Comparison of ENCODE assay signal across 11 mouse cellular contexts in genomic region chr9:37368860-37369259, GRCm38 (mm10). TPM values are rescaled to one million over a fixed set of nuclear protein-coding genes. Genes with fewer than 3 reads are reported as not detected.
DNase-seq lines count a peak whose midpoint lies in the region; ATAC-seq and TF ChIP-seq lines count a peak whose summit lies in the region.
"Had no signal": no experiment of that assay in that cellular context is flagged by ENCODE, and none has a peak within 500 bp of the region (broad histone marks: within the 10 kb centered on the region; RNA-seq: fewer than 3 reads in every experiment).

No protein-coding gene starts in this region.

- WGBS in hindbrain, embryonic 14.5 days: 82% methylated on average over 8 of the region's 8 CpGs
- 78% methylated on average over 8 of the region's 8 CpGs for WGBS in hindbrain, embryonic 12.5 days
- 62% methylated on average over 8 of the region's 8 CpGs for WGBS in heart, embryonic 16.5 days
- 79% methylated on average over 8 of the region's 8 CpGs for WGBS in midbrain, postnatal 0 days
- 80% methylated on average over 8 of the region's 8 CpGs for WGBS in embryonic facial prominence, embryonic 10.5 days

- TF ChIP-seq CTCF in midbrain, postnatal 0 days (IDR thresholded peaks at IDR 0.05): no peak; the same call in none of the 2 replicates

- H3K27ac ChIP-seq in hindbrain, embryonic 14.5 days: 0 out of 2 replicates have a peak overlapping the region, but pooled peaks have one; percentile 65
- H3K27ac ChIP-seq in hindbrain, embryonic 12.5 days: no peak overlapping the region
- 0 out of 2 replicates have a peak overlapping the region, but pooled peaks have one; percentile 12 for H3K27ac ChIP-seq in heart, embryonic 16.5 days (ENCODE audit: low read length)
- peak overlapping the region; percentile 47 for H3K27ac ChIP-seq in midbrain, postnatal 0 days (ENCODE audit: low read depth, low read length)
- H3K27ac ChIP-seq in embryonic facial prominence, embryonic 10.5 days (replicated peaks): no peak overlapping the region

- no peaks in the 10 kb centered on the region for H3K36me3 ChIP-seq in hindbrain, embryonic 14.5 days (replicated peaks; ENCODE audit: control insufficient read depth, insufficient read depth)
- H3K36me3 ChIP-seq in hindbrain, embryonic 12.5 days: no peaks in the 10 kb centered on the region
- H3K36me3 ChIP-seq in heart, embryonic 16.5 days (ENCODE audit: control insufficient read depth, insufficient read depth): no peaks in the 10 kb centered on the region
- H3K36me3 ChIP-seq in midbrain, postnatal 0 days (ENCODE audit: insufficient read depth, low read length): no peaks in the 10 kb centered on the region
- H3K36me3 ChIP-seq in embryonic facial prominence, embryonic 10.5 days (replicated peaks): no peaks in the 10 kb centered on the region

- no peaks in the 10 kb centered on the region for H3K27me3 ChIP-seq in hindbrain, embryonic 14.5 days (ENCODE audit: control insufficient read depth, insufficient read depth, low read length)
- no peaks in the 10 kb centered on the region for H3K27me3 ChIP-seq in hindbrain, embryonic 12.5 days
- no peaks in the 10 kb centered on the region for H3K27me3 ChIP-seq in heart, embryonic 16.5 days (ENCODE audit: control insufficient read depth, insufficient read depth, low read length)
- no peaks in the 10 kb centered on the region for H3K27me3 ChIP-seq in midbrain, postnatal 0 days (ENCODE audit: insufficient read depth, low read length)
- no peaks in the 10 kb centered on the region for H3K27me3 ChIP-seq in embryonic facial prominence, embryonic 10.5 days (replicated peaks; ENCODE audit: low read depth, poor library complexity, severe bottlenecking)

- intact Hi-C loops in left cerebral cortex, postnatal 14 days (cut with DNase I): no loop called here

- H3K4me2 ChIP-seq in hindbrain, embryonic 14.5 days (replicated peaks): peak overlapping the region; percentile 30
- no peak overlapping the region for H3K4me2 ChIP-seq in hindbrain, embryonic 12.5 days (replicated peaks)
- H3K4me2 ChIP-seq in heart, embryonic 16.5 days (ENCODE audit: low read depth, low read length): no peak overlapping the region
- H3K4me2 ChIP-seq in midbrain, postnatal 0 days (ENCODE audit: low read depth, low read length, poor library complexity, severe bottlenecking): peak overlapping the region; percentile 33; the same call in 1 of the 2 replicates

- H3K4me1 ChIP-seq in hindbrain, embryonic 14.5 days (replicated peaks; ENCODE audit: control insufficient read depth, insufficient read depth, low read length): no peaks in the 10 kb centered on the region
- no peaks in the 10 kb centered on the region for H3K4me1 ChIP-seq in hindbrain, embryonic 12.5 days
- H3K4me1 ChIP-seq in heart, embryonic 16.5 days (ENCODE audit: control insufficient read depth, insufficient read depth, low read length): no peaks in the 10 kb centered on the region
- H3K4me1 ChIP-seq in midbrain, postnatal 0 days (ENCODE audit: insufficient read depth, low read length): no peaks in the 10 kb centered on the region
- H3K4me1 ChIP-seq in embryonic facial prominence, embryonic 10.5 days: no peaks in the 10 kb centered on the region

- no peak for DNase-seq in hindbrain, embryonic 14.5 days (ENCODE audit: low spot score)
- peak; percentile 67 for DNase-seq in kidney, adult 9 months
- DNase-seq in midbrain, postnatal 0 days (ENCODE audit: low spot score): no peak
- DNase-seq in T-cell, adult 2 months (ENCODE audit: low spot score): no peak
- DNase-seq in embryonic facial prominence, embryonic 10.5 days (ENCODE audit: low spot score): no peak
- no peak for DNase-seq in left cerebral cortex, postnatal 14 days (ENCODE audit: low spot score in 2 of 2)
- DNase-seq: liver had no signal

- no peaks in the 10 kb centered on the region for H3K9me3 ChIP-seq in hindbrain, embryonic 14.5 days (ENCODE audit: control insufficient read depth, low read length)
- no peaks in the 10 kb centered on the region for H3K9me3 ChIP-seq in hindbrain, embryonic 12.5 days (replicated peaks)
- H3K9me3 ChIP-seq in heart, embryonic 16.5 days (replicated peaks; ENCODE audit: control insufficient read depth, low read length): no peaks in the 10 kb centered on the region
- H3K9me3 ChIP-seq in midbrain, postnatal 0 days (ENCODE audit: low read length): no peaks in the 10 kb centered on the region
- H3K9me3 ChIP-seq in embryonic facial prominence, embryonic 10.5 days: no peaks in the 10 kb centered on the region

- no peak overlapping the region; the same call in 1 of the 2 replicates for H3K4me3 ChIP-seq in hindbrain, embryonic 14.5 days (replicated peaks; ENCODE audit: low read length)
- no peak overlapping the region for H3K4me3 ChIP-seq in hindbrain, embryonic 12.5 days
- H3K4me3 ChIP-seq in heart, embryonic 16.5 days (ENCODE audit: low read length): no peak overlapping the region
- peak overlapping the region; percentile 22 for H3K4me3 ChIP-seq in midbrain, postnatal 0 days (ENCODE audit: low read depth, low read length)
- no peak overlapping the region for H3K4me3 ChIP-seq in embryonic facial prominence, embryonic 10.5 days

- no peak for ATAC-seq in hindbrain, embryonic 14.5 days (ENCODE audit: low FRiP score)
- no peak for ATAC-seq in hindbrain, embryonic 12.5 days (ENCODE audit: low FRiP score)
- ATAC-seq in heart, embryonic 16.5 days (replicated peaks; ENCODE audit: extremely low read depth, insufficient read depth, low FRiP score): peak; percentile 45; the same call in 1 of the 2 replicates
- no peak for ATAC-seq in midbrain, postnatal 0 days (ENCODE audit: low FRiP score)
- ATAC-seq: inflammation-experienced regulatory T-cells, adult 6 months had no signal

- no peak overlapping the region for H3K9ac ChIP-seq in hindbrain, embryonic 14.5 days
- H3K9ac ChIP-seq in hindbrain, embryonic 12.5 days: no peak overlapping the region
- H3K9ac ChIP-seq in heart, embryonic 16.5 days (ENCODE audit: low read length): no peak overlapping the region
- no peak overlapping the region for H3K9ac ChIP-seq in midbrain, postnatal 0 days (replicated peaks; ENCODE audit: low read length, poor library complexity, severe bottlenecking)

RNA-seq across cellular contexts. Expression of gene Hepacam, which starts 1.7 kb away (rescaled TPM):
- 16.8 and 18.5 TPM in 2 replicates for polyA plus RNA-seq in hindbrain, embryonic 14.5 days (2014; fragmentation: Nextera tagmentation; extraction: Ambion mirVana)
- 0.26 and 0.36 TPM in 2 replicates for polyA plus RNA-seq in hindbrain, embryonic 12.5 days (2016; fragmentation: Nextera tagmentation; extraction: Ambion mirVana)
- polyA plus RNA-seq in heart, embryonic 16.5 days (2015; fragmentation: Nextera tagmentation; extraction: Ambion mirVana): 0.08 and 0.10 TPM in 2 replicates
- 35.7 and 37.1 TPM in 2 replicates for total RNA-seq in midbrain, postnatal 0 days (2014; rRNA removed)
- polyA plus RNA-seq in midbrain, postnatal 0 days (2015; fragmentation: Nextera tagmentation; extraction: Ambion mirVana): 49.9 and 58.1 TPM in 2 replicates
- 0.05 TPM in 2 replicates for polyA plus RNA-seq in embryonic facial prominence, embryonic 10.5 days (2016; fragmentation: Nextera tagmentation; extraction: Ambion mirVana)
- total RNA-seq in left cerebral cortex, postnatal 14 days (2021): 10 to 100 TPM; 58.0 to 61.6 TPM
- total RNA-seq: neutrophil, adult 5-6 weeks had no signal
- polyA plus RNA-seq: inflammation-experienced regulatory T-cells, adult 6 months had no signal

RNA-seq across cellular contexts. Expression of gene Ccdc15, which starts 20.6 kb away (rescaled TPM):
- 6.6 and 7.0 TPM in 2 replicates for polyA plus RNA-seq in hindbrain, embryonic 14.5 days (2014; fragmentation: Nextera tagmentation; extraction: Ambion mirVana)
- 8.2 and 10.5 TPM in 2 replicates for polyA plus RNA-seq in hindbrain, embryonic 12.5 days (2016; fragmentation: Nextera tagmentation; extraction: Ambion mirVana)
- 3.8 and 4.6 TPM in 2 replicates for polyA plus RNA-seq in heart, embryonic 16.5 days (2015; fragmentation: Nextera tagmentation; extraction: Ambion mirVana)
- 5.0 and 5.4 TPM in 2 replicates for total RNA-seq in midbrain, postnatal 0 days (2014; rRNA removed)
- 6.8 and 8.6 TPM in 2 replicates for polyA plus RNA-seq in midbrain, postnatal 0 days (2015; fragmentation: Nextera tagmentation; extraction: Ambion mirVana)
- polyA plus RNA-seq in embryonic facial prominence, embryonic 10.5 days (2016; fragmentation: Nextera tagmentation; extraction: Ambion mirVana): 10.2 and 10.3 TPM in 2 replicates
- 1 to 10 TPM; 2.0 TPM for total RNA-seq in left cerebral cortex, postnatal 14 days (2021)

RNA-seq across cellular contexts. Expression of gene Robo4, which starts 32.8 kb away (rescaled TPM):
- polyA plus RNA-seq in hindbrain, embryonic 14.5 days (2014; fragmentation: Nextera tagmentation; extraction: Ambion mirVana): 4.8 and 5.9 TPM in 2 replicates
- polyA plus RNA-seq in hindbrain, embryonic 12.5 days (2016; fragmentation: Nextera tagmentation; extraction: Ambion mirVana): 8.0 and 12.0 TPM in 2 replicates
- polyA plus RNA-seq in heart, embryonic 16.5 days (2015; fragmentation: Nextera tagmentation; extraction: Ambion mirVana): 9.2 and 11.2 TPM in 2 replicates
- total RNA-seq in midbrain, postnatal 0 days (2014; rRNA removed): 10.1 and 12.6 TPM in 2 replicates
- 3.6 and 4.0 TPM in 2 replicates for polyA plus RNA-seq in midbrain, postnatal 0 days (2015; fragmentation: Nextera tagmentation; extraction: Ambion mirVana)
- 6.6 and 6.8 TPM in 2 replicates for polyA plus RNA-seq in embryonic facial prominence, embryonic 10.5 days (2016; fragmentation: Nextera tagmentation; extraction: Ambion mirVana)
- total RNA-seq in left cerebral cortex, postnatal 14 days (2021): 10 to 100 TPM in 1 of 2 experiments, 1 to 10 TPM in 1; 7.1 to 10.0 TPM
- total RNA-seq: neutrophil, adult 5-6 weeks had no signal
- polyA plus RNA-seq: inflammation-experienced regulatory T-cells, adult 6 months had no signal

Comparison
In these comparisons a context has a peak if more than half of its experiments do, and no peak if none do; other contexts are left out.
1. H3K27ac ChIP-seq: peak in hindbrain, embryonic 14.5 days (single experiment), heart, embryonic 16.5 days (single experiment) and midbrain, postnatal 0 days (single experiment); none in hindbrain, embryonic 12.5 days (single experiment) and embryonic facial prominence, embryonic 10.5 days (single experiment).
2. H3K4me2 ChIP-seq: peak in hindbrain, embryonic 14.5 days (single experiment) and midbrain, postnatal 0 days (single experiment); none in hindbrain, embryonic 12.5 days (single experiment) and heart, embryonic 16.5 days (single experiment).
3. RNA of gene Hepacam, which starts 1.7 kb away (polyA plus RNA-seq): 49.9 to 58.1 TPM in midbrain, postnatal 0 days and 16.8 to 18.5 TPM in hindbrain, embryonic 14.5 days; 0.26 to 0.36 TPM in hindbrain, embryonic 12.5 days, 0.08 to 0.10 TPM in heart, embryonic 16.5 days and 0.05 TPM in embryonic facial prominence, embryonic 10.5 days; every median in the first group is over 10 times any median in the second.